Mouse (Mus musculus) small intestine, adult 2 months (tissue): Measurements from ENCODE around the gene Acadvl. TPM values are rescaled to one million over a fixed set of nuclear protein-coding genes. Genes with fewer than 3 reads are reported as not detected.
A peak's percentile ranks its signal among the peaks of the same experiment; 100 is the strongest.

Source experiments
- H3K27ac ChIP-seq: fragments of 200-500 bp; 2 replicates; pipeline ENCODE4 v1.5.1; 2012; ENCODE audit warnings: low read depth, low read length, control low read depth, inconsistent platforms; ENCODE audit not compliant: insufficient read depth
- H3K27me3 ChIP-seq: fragments of 200-500 bp; 2 replicates; pipeline ENCODE4 v1.6.1; 2012; ENCODE audit warnings: mild to moderate bottlenecking, moderate library complexity, low read length, inconsistent platforms; ENCODE audit not compliant: control insufficient read depth, insufficient read depth
- H3K36me3 ChIP-seq: fragments of 200-500 bp; 2 replicates; pipeline ENCODE4 v1.6.1; 2012; ENCODE audit warnings: mild to moderate bottlenecking, low read length, control low read depth, inconsistent platforms; ENCODE audit not compliant: control insufficient read depth, insufficient read depth
- H3K4me1 ChIP-seq: fragments of 200-500 bp; 2 replicates; pipeline ENCODE4 v1.6.1; 2012; ENCODE audit warnings: low read length, inconsistent platforms, mixed read lengths; ENCODE audit not compliant: control insufficient read depth, insufficient read depth, insufficient read length
- H3K4me3 ChIP-seq: fragments of 200-500 bp; 2 replicates; pipeline ENCODE4 v1.5.1; 2012; ENCODE audit warnings: low read depth, mild to moderate bottlenecking, control low read depth, inconsistent platforms, low read length, moderate library complexity
- CTCF ChIP-seq: fragments of 200-500 bp; IDR thresholded peaks from 2 replicates; pipeline ENCODE4 v1.5.1; 2012; ENCODE audit warnings: low read depth, mild to moderate bottlenecking, control low read depth, inconsistent platforms, low read length, moderate library complexity, mixed read lengths; ENCODE audit not compliant: insufficient replicate concordance, insufficient read length; ENCODE audit errors: extremely low read depth
- POLR2A ChIP-seq: fragments of 200-500 bp; IDR thresholded peaks from 2 replicates; pipeline ENCODE4 v1.6.1; 2012; ENCODE audit warnings: low read depth, mild to moderate bottlenecking, control low read depth, inconsistent platforms, low read length, moderate library complexity
- WGBS: fragments of 180-500 bp; shearing (Covaris S2); methylation state at CpG from one replicate; pipeline ENCODE4 v1.1.7; 2018; 5-methylcytosine and 5-hydroxymethylcytosine counted together
- polyA plus RNA-seq: library from polyadenylated mRNA; depleted of rRNA; stranded (reverse); fragments of >200 nt; gene quantifications from 2 replicates; pipeline ENCODE4 v1.2.3, GENCODE M21; 2012

Gene Acadvl
- polyA plus RNA-seq, 1 experiment, result 109 TPM

GRCm38 (mm10) chr11:69995391-69995960, 19.7 kb downstream of the Acadvl start, which contains the start of gene Phf23:
Gene Phf23, plus strand, starts transcription at chr11:69995777.
- peak; percentile 83 for TF ChIP-seq POLR2A
- peak; percentile 32; the same call in 1 of the 2 replicates for TF ChIP-seq CTCF
- under 1% methylated on average over 36 of the region's 36 CpGs for WGBS

GRCm38 (mm10) chr11:69994401-69995090, 20.7 kb downstream of the Acadvl start:
- no peak overlapping the region for H3K27ac ChIP-seq
- no peaks in the 10 kb centered on the region for H3K27me3 ChIP-seq
- peaks cover 41% of the 10 kb centered on the region for H3K36me3 ChIP-seq
- no peak overlapping the region for H3K4me3 ChIP-seq
- H3K4me1 ChIP-seq, result peaks cover 5% of the 10 kb centered on the region
- no peak for TF ChIP-seq CTCF
- no peak for TF ChIP-seq POLR2A
- whole genome bisulfite sequencing, result 78% methylated on average over 11 of the region's 11 CpGs

More at GRCm38 (mm10) chr11:69995391-69995960, 19.7 kb downstream of the Acadvl start, which contains the start of gene Phf23:
- no peaks in the 10 kb centered on the region for H3K27me3 ChIP-seq
- H3K27ac ChIP-seq, result peak within 1 kb of the TSS; percentile 89
- H3K36me3 ChIP-seq, result peaks cover 38% of the 10 kb centered on the region
- H3K4me3 ChIP-seq, result peak within 1 kb of the TSS; percentile 91
- H3K4me1 ChIP-seq, result peaks cover 5% of the 10 kb centered on the region

DNA sequence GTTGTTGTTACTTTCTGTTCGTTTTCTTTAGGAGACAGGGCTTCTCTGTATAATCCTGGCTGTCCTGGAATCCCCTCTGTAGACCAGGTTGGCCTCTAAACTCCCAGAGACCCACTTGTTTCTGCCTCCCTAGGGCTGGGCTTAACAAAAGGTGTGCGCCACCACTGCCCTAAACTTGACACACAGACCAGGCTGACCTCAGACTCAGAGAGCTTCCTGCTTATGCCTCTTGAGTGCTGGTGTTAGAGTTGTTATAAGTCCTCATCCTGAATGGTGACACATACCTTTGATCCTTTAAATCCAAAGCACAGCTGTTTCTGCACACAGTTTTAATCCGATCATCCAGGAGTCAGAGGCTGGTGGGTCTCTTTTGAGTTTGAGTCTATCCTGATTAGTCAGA, 22.3 kb downstream of the Acadvl start:
- no peak overlapping the region for H3K27ac ChIP-seq
- no peak overlapping the region for H3K4me3 ChIP-seq
- peaks cover 5% of the 10 kb centered on the region for H3K4me1 ChIP-seq
- 79% methylated on average over 3 of the region's 3 CpGs for WGBS
- no peaks in the 10 kb centered on the region for H3K27me3 ChIP-seq
- no peak for TF ChIP-seq CTCF
- TF ChIP-seq POLR2A, result no peak
- H3K36me3 ChIP-seq, result peaks cover 38% of the 10 kb centered on the region

DNA sequence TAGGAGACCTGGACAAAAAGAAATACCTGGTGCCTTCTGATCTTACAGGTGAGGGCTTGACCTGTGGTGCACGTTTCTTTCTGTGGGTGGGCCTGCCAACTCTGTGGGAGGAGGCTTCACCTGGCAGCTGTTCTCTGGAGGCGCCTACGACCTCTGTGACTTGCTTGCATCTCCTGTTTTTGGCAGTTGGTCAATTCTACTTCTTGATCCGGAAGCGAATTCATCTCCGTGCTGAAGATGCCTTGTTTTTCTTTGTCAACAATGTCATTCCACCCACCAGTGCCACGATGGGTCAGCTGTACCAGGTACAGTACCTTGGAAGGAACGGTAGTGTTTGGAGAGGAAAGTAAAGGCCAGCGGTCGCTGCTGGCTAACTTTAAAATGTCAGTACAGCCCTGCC, 22.8 kb downstream of the Acadvl start:
- 32% methylated on average over 10 of the region's 10 CpGs for WGBS
- H3K27ac ChIP-seq, result peak overlapping the region; percentile 6; the same call in 1 of the 2 replicates
- TF ChIP-seq POLR2A, result no peak
- TF ChIP-seq CTCF, result no peak
- peaks cover 5% of the 10 kb centered on the region for H3K4me1 ChIP-seq
- H3K36me3 ChIP-seq, result peaks cover 37% of the 10 kb centered on the region
- H3K27me3 ChIP-seq, result no peaks in the 10 kb centered on the region
- H3K4me3 ChIP-seq, result peak overlapping the region; percentile 54

GRCm38 (mm10) chr11:69991711-69992110, 23.5 kb downstream of the Acadvl start:
- WGBS, result under 1% methylated on average over 15 of the region's 15 CpGs
- Histone ChIP-seq H3K36me3 (peaks cover 42% of the 10 kb centered on the region), H3K27me3 (no peaks in the 10 kb centered on the region), H3K4me1 (peaks cover 5% of the 10 kb centered on the region), H3K27ac (peak overlapping the region; percentile 96), H3K4me3 (peak overlapping the region; percentile 86)
- TF ChIP-seq POLR2A (no peak), CTCF (no peak)

- Histone ChIP-seq H3K36me3 (peaks cover 47% of the 10 kb centered on the region), H3K27ac (peak within 1 kb of the TSS; percentile 99), H3K4me1 (peaks cover 5% of the 10 kb centered on the region), H3K4me3 (peak within 1 kb of the TSS; percentile 86), H3K27me3 (no peaks in the 10 kb centered on the region)
- peak; percentile 64; the same call in 1 of the 2 replicates for TF ChIP-seq POLR2A
- TF ChIP-seq CTCF, result no peak
- WGBS, result under 1% methylated on average over 40 of the region's 40 CpGs
Observed at GRCm38 (mm10) chr11:69990850-69991691, 24.1 kb downstream of the Acadvl start, which contains the start of gene Gabarap. Gene Gabarap, plus strand, starts transcription at chr11:69991143.
